Mouse (Mus musculus) layer of hippocampus, postnatal 10 days (tissue): ENCODE results near the gene Clec4a1. TPM values are rescaled to one million over a fixed set of nuclear protein-coding genes. Genes with fewer than 3 reads are reported as not detected.

Experiments used
- total RNA-seq, 2 experiments: library from RNA; stranded (reverse); gene quantifications; 2 replicates each; pipeline ENCODE4 v1.2.3; 2021

The Clec4a1 gene
- total RNA-seq, 2 experiments from 2014 or later = 0.46 to 0.56 TPM

Other genes with a start within 250 kb of the Clec4a1 start
- not detected for gene Nanog, start 214.4 kb upstream of the Clec4a1 start, total RNA-seq
- 100 to 1,000 TPM in 1 of 2 experiments, 10 to 100 TPM in 1; 99.1 to 117 TPM for gene Slc2a3, start 120.2 kb upstream of the Clec4a1 start, total RNA-seq
- gene Foxj2, start 101.9 kb upstream of the Clec4a1 start, total RNA-seq = 10 to 100 TPM; 24.3 to 27.8 TPM
- under 1 TPM; 0.87 TPM for gene C3ar1, start 65.7 kb upstream of the Clec4a1 start, total RNA-seq
- gene Necap1, start 47.4 kb upstream of the Clec4a1 start, total RNA-seq = 100 to 1,000 TPM; 144 to 170 TPM
- gene Clec4a3, start 30.7 kb downstream of the Clec4a1 start, total RNA-seq = under 1 TPM; 0.73 to 0.85 TPM
- gene Clec4a4, start 68.5 kb downstream of the Clec4a1 start, total RNA-seq = not detected
- not detected for gene Clec4b1, start 128.1 kb downstream of the Clec4a1 start, total RNA-seq
- 1 to 10 TPM; 2.4 to 2.6 TPM for gene Clec4a2, start 184.6 kb downstream of the Clec4a1 start, total RNA-seq